Comparison of ENCODE assay signal across 8 mouse cellular contexts in genomic region chr9:69291451-69291850, GRCm38 (mm10).
DNase-seq lines count a peak whose midpoint lies in the region; ATAC-seq and TF ChIP-seq lines count a peak whose summit lies in the region.

No protein-coding gene starts in this region.

- no peak for TF ChIP-seq EP300 in lung, postnatal 0 days (IDR thresholded peaks at IDR 0.05)

- peaks cover 8% of the 10 kb centered on the region; the same call in 1 of the 2 replicates for H3K4me1 ChIP-seq in cerebellum, adult 2 months (ENCODE audit: control insufficient read depth, insufficient read depth, low read length)
- peaks cover 16% of the 10 kb centered on the region; the same call in 1 of the 2 replicates for H3K4me1 ChIP-seq in lung, postnatal 0 days (ENCODE audit: insufficient read depth, low read depth, low read length)
- peaks cover 23% of the 10 kb centered on the region for H3K4me1 ChIP-seq in limb, embryonic 15.5 days
- H3K4me1 ChIP-seq in stomach, embryonic 16.5 days (ENCODE audit: control insufficient read depth, insufficient read depth, low read length) = peaks cover 16% of the 10 kb centered on the region

- TF ChIP-seq POLR2A in cerebellum, adult 2 months (IDR thresholded peaks at IDR 0.05; ENCODE audit: borderline replicate concordance, insufficient read depth, low read length) = no peak

- H3K27ac ChIP-seq in cerebellum, adult 2 months (ENCODE audit: insufficient read depth, low read length) = no peak overlapping the region
- H3K27ac ChIP-seq in lung, postnatal 0 days (ENCODE audit: low read length) = no peak overlapping the region
- no peak overlapping the region for H3K27ac ChIP-seq in limb, embryonic 15.5 days
- H3K27ac ChIP-seq in stomach, embryonic 16.5 days (ENCODE audit: low read length) = no peak overlapping the region

- no peak for DNase-seq in cerebellum, adult 2 months
- no peak for DNase-seq in cerebellum, postnatal 25 days
- DNase-seq in lung, postnatal 0 days (ENCODE audit: low spot score) = no peak
- DNase-seq in lung, postnatal 14 days = no peak
- DNase-seq in thymus, postnatal 0 days (ENCODE audit: low spot score) = no peak
- no peak for DNase-seq in frontal cortex, postnatal 10 days (ENCODE audit: low spot score in 2 of 2)

- TF ChIP-seq CTCF in cerebellum, adult 2 months (IDR thresholded peaks at IDR 0.05; ENCODE audit: borderline replicate concordance, insufficient read depth, low read depth, low read length) = no peak
- no peak for TF ChIP-seq CTCF in lung, postnatal 0 days (IDR thresholded peaks at IDR 0.05)

- ATAC-seq in lung, postnatal 0 days = no peak
- no peak for ATAC-seq in limb, embryonic 15.5 days (ENCODE audit: insufficient number of reproducible peaks, low FRiP score, low TSS enrichment, low read depth)
- ATAC-seq in stomach, embryonic 16.5 days (ENCODE audit: insufficient read depth, low FRiP score) = no peak

- no peak overlapping the region; the same call in 1 of the 2 replicates for H3K9ac ChIP-seq in lung, postnatal 0 days (replicated peaks; ENCODE audit: low read depth)
- H3K9ac ChIP-seq in limb, embryonic 15.5 days = no peak overlapping the region
- H3K9ac ChIP-seq in stomach, embryonic 16.5 days (ENCODE audit: low read length) = no peak overlapping the region

- H3K27me3 ChIP-seq in cerebellum, adult 2 months (ENCODE audit: control insufficient read depth, insufficient read depth, low read length) = no peaks in the 10 kb centered on the region
- H3K27me3 ChIP-seq in lung, postnatal 0 days (replicated peaks; ENCODE audit: insufficient read depth, low read length) = peaks cover 6% of the 10 kb centered on the region; the same call in 1 of the 2 replicates
- peaks cover 21% of the 10 kb centered on the region for H3K27me3 ChIP-seq in limb, embryonic 15.5 days
- H3K27me3 ChIP-seq in stomach, embryonic 16.5 days (ENCODE audit: control insufficient read depth, insufficient read depth, low read length) = peaks cover 7% of the 10 kb centered on the region; the same call in 1 of the 2 replicates

- H3K4me2 ChIP-seq in lung, postnatal 0 days (replicated peaks; ENCODE audit: low read depth, low read length) = peak overlapping the region; percentile 91
- H3K4me2 ChIP-seq in limb, embryonic 15.5 days = peak overlapping the region; percentile 95
- peak overlapping the region; percentile 98; the same call in 1 of the 2 replicates for H3K4me2 ChIP-seq in stomach, embryonic 16.5 days (ENCODE audit: low read depth, low read length)

- peak overlapping the region; percentile 79 for H3K4me3 ChIP-seq in cerebellum, adult 2 months (replicated peaks; ENCODE audit: insufficient read depth, low read depth, low read length)
- peak overlapping the region; percentile 78 for H3K4me3 ChIP-seq in lung, postnatal 0 days (ENCODE audit: low read depth, low read length)
- H3K4me3 ChIP-seq in limb, embryonic 15.5 days = peak overlapping the region; percentile 68
- H3K4me3 ChIP-seq in stomach, embryonic 16.5 days (replicated peaks; ENCODE audit: low read length) = peak overlapping the region; percentile 68

- no peaks in the 10 kb centered on the region for H3K9me3 ChIP-seq in lung, postnatal 0 days (ENCODE audit: low read length)
- no peaks in the 10 kb centered on the region for H3K9me3 ChIP-seq in limb, embryonic 15.5 days
- H3K9me3 ChIP-seq in stomach, embryonic 16.5 days (replicated peaks; ENCODE audit: control insufficient read depth, low read length) = no peaks in the 10 kb centered on the region

- no peaks in the 10 kb centered on the region for H3K36me3 ChIP-seq in lung, postnatal 0 days (ENCODE audit: insufficient read depth, low read length)
- H3K36me3 ChIP-seq in limb, embryonic 15.5 days = no peaks in the 10 kb centered on the region
- H3K36me3 ChIP-seq in stomach, embryonic 16.5 days (ENCODE audit: control insufficient read depth, insufficient read depth, low read length) = no peaks in the 10 kb centered on the region

- 49% methylated on average over 13 of the region's 13 CpGs for WGBS in cerebellum, adult 2 months
- 26% methylated on average over 13 of the region's 13 CpGs for WGBS in lung, postnatal 0 days
- WGBS in limb, embryonic 15.5 days = 14% methylated on average over 13 of the region's 13 CpGs
- 23% methylated on average over 13 of the region's 13 CpGs for WGBS in stomach, embryonic 16.5 days
